Mouse (Mus musculus) 3T3-L1 (cell line): Measurements from ENCODE around the gene Cerk.
"Not testable (repeated sequence)": the region's sequence is repeated elsewhere in the genome, so short reads cannot be mapped to it uniquely, and the experiment has no call there.

Source experiments
- DNase-seq: peaks from one replicate; pipeline ENCODE4 v3.0.0-alpha.2; 2015; ENCODE audit warnings: low read depth, low spot score

Cerk gene

DNA sequence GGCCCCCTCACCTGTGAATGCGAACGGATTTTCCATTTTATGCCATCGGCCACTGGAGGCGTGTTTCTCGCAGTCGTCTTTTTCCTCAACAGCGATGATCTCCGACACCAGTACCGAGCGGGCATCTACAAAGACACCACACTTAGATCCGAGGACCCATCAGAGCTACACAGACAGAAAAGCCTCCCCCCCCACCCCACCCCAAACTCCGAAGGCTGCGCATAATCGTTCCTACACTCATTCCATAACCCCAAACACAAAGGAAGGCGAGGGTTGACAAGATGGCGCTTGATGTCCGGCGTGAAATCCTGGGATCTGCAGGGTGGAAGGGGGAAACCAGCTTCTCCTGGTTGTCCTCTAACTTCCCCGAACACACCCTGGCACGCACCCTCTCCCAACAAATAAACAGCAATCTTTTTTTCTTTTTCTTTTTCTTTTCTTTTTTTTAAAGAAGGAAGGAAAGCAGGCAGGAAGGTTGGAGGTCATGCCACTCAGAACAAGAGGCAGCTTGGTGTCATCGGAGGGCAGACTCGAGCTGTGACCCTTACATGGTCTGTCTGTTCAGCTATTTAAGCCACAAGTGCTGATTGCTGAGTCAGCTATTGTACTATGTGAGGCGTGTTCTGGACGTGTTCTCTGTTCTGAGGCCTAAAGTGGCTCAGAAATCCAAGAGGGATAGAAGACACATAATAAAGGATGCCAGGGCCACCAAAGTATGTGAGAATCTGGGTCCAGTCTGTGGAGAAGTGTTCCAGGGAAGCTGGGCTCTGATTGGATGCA is 19.9 kb downstream of the Cerk start:
- peak; percentile 20 for DNase-seq

DNA sequence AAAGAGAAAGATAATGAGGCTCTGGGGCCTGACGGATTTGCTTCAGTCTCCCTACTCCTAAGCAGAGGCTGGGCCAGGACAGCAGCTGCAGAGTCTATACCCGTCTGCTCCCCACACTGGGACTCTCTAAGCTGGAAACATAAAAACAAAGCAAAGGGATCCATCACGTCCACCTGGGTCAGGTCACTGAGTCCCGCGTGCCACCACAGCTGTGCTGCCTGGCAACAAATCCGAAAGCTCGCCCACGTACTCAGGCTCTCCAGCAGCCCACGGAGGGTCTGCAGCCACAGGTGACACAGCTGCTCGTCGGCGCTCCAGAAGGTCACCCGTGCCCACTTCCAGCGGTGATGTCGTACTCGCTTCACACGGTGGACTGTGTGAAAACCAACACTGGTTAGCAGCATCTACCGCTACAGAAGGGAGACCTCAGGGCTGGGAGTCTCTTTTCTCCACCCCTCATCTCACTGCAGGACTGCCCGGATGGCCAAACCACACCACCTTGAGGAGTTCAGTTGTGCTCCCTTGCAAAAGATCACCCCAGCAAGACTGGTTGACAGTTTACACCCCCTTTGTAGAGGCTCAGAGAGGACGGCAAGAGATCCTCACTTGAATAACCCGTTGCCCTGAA is 21.1 kb downstream of the Cerk start:
- no peak for DNase-seq

DNA sequence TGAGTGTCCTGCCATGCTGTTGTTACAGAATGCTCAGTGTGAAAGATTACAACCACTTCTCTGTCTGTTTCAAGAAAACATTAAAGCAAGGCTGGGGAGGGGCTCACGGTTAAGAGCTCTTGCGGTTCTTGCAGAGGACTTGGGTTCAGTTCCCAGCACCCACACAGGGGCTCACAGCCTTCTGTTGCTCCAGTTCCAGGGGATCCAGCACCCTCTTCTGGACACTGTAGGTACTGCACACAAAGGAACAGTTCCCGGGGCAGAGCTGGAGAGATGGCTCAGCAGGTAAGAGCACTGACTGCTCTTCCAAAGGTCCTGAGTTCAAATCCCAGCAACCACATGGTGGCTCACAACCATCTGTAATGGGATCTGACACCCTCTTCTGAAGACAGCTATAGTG is 24.1 kb downstream of the Cerk start:
- DNase-seq, result not testable (repeated sequence)

DNA sequence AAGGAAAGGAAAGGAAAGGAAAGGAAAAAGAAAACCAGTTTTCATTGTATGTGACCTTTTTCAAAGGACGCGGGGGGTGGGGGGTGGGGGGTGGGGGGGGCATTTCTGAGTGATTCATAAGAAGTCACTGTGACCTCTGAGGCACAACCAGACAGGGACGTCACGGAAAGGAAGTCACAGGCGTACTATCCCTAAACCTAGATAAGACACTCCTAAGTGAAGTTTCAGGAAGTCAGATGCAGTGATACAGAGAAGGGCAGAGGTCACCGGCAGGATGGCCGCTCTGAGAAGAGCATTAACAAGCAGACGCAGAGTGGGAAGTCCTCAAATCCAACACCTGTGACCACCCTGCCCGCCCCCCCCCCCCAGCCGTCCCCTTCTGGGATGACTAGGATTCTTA is 25.0 kb downstream of the Cerk start:
- no peak for DNase-seq

DNA sequence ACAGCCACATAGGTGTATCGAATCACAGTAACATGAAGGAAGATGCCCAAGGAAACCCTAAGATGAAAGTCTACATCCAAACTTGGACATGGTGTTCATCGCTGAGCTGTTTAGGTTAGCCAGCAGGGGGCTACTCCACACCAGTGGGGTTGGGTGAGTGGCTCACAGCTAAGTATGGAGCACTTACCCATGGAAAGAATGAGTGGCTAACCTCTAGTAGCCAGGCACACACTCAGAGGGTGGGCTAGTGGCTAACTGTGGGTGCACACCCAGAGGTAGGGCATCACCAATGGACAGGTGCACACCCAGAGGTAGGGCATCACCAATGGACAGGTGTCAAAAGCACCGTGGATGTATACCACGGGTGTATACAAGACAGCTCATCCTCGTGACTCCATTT is 26.2 kb downstream of the Cerk start:
- no peak for DNase-seq

DNA sequence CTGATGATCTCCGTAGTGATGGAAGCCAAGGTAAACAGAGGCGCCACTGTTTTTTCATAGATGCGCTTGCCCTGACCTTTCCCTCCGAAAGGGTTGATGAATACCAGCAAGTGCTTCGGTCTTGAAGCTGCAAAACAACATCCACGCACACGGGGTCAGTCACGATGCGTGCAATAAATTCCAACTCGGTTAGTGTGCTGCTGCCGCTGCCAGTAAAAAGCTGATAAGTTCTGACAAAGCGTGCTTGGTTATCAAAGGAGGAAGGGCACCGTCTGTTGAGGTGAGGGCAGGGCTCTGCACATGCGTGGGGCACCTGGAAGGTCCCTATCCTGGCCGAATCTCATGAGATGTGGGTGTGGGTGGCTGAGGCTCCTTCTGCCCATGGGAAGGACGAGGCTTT is 26.8 kb downstream of the Cerk start:
- DNase-seq, result no peak

DNA sequence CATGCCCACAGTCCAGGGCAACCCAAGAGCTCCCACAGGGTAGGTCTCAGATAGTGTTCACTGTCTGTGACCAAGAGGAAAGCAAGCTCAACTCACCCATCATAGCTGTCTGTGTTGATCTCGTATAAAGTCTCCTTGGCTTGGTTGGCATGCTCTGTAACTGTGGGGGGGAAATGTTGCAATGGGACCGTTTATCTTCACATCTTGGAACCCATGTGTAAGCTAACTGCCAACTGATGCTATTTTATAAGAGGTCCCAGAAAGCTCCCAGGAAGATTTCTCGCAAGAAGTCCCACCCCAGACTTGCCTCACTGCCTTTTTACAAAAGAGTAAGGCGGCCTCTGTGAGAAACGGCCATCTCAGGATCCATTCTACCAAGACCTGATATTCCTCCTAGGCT is 29.4 kb downstream of the Cerk start:
- DNase-seq, result no peak

DNA sequence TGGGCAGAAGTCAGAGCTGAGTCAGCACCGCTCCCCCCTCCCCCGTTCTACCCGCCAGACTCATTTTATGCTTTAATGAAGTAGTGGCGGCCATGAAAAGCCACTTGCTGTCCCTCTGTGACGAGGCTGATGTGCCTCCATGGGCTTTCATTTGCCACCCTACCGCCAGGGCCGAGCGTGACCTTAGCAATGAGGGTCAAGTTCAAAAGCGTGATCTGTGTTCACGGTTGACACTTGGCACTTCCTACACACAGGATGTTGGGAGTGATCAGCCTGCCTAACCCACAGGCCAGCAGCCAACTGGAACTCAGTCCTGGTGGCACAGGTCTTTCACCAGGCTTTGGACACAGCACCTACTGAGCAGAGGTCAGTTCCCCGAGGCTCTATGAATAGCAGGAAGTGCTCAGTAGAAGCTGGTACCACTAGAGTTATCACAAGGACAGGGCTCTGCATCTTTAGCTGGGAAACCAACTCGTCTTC is 32.4 kb downstream of the Cerk start:
- DNase-seq, result no peak

DNA sequence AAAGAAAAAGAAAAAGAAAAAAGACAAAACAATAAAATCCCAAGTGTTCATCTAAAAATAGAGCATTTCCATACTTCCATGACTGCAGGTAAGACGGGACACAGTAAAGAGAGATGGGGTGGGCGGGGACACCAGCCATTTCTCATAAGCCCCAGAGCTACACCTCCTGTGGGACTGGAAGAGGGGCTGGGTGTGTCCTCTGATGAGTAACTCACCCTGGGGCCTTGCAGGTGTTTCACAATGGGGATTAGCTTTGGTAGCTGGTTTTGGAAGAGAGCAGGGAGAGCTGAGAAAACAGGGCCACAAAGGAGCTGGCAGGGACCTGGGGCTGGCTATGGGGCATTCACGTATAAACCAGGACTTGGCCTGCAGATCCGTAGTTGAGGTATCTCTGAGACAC is 35.3 kb downstream of the Cerk start:
- peak; percentile 40 for DNase-seq

DNA sequence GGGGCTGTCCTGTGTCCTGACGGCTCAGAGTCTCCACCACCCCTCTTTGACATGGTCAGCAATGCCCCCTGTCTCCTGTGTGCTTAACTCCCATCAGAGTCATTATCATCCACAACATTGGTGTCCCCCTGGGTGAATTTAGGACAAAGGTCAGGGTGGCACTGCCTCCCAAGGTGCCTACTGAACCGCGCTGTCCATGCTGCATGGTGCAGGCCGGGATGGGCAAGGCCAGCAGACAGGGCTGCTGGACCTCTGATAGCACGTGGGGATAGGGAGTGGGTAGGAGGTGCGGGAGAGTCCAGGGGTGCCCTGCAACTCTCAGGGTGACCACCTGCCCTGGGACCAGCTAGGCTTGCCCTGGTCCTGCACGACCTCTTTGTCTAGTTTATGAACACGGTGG is 39.0 kb downstream of the Cerk start:
- no peak for DNase-seq

DNA sequence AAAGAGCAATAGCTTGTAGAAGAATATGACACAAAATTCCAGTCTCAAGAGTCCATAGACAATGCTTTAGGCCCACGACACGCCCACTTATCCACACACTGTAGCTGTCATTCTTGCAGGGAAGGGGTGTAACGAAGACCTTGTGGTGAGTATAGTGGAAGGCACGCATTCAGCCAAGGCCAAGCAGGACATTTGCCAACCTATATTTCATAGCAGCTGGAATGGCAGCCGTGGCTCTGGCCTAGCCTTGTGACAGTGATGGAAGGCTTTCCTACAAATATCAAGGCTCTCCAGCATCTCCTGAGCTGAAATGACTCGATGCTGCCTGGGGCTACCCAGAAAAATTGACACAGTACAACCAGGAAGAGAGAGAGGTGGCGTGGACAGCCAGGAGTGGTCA is 40.9 kb downstream of the Cerk start:
- DNase-seq, result peak; percentile 94

DNA sequence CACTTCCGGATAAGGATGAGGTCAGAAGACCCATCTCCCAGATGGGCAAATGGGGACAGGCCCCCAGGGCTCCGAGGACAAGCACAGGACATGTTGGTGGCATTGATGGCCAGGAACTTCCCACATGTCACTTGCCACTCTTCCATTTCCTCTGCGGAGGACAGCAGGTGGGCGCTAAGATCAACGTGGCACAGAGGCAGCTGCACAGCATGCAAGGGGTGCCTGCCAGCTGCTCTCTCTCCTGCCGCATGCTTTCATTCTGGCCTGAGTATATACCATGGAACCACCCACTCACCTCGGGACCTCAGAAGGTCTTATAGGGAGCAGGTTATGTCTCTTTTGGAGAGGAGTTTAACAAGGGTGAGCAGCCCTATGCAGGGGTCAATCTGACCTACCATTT is 41.4 kb downstream of the Cerk start:
- DNase-seq, result no peak

DNA sequence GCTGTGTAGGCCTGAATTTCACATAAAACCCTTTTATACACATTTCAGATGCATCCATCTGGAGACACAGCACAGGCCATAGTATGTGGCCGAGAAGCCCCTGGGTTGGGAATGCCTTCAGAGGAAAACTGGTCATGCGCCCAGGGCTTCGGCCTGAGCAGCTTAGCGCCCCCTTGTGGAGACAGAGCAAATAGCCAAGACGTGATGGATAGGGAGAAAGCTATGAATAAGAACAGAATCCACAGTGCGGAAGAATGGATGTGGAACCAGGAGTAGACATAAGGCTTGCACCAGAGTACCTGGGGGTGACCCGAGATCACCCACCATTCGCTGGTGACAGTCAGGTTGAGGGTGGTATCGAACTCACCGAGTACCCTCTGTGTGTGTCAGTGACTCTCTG is 45.6 kb downstream of the Cerk start:
- peak; percentile 65 for DNase-seq

DNA sequence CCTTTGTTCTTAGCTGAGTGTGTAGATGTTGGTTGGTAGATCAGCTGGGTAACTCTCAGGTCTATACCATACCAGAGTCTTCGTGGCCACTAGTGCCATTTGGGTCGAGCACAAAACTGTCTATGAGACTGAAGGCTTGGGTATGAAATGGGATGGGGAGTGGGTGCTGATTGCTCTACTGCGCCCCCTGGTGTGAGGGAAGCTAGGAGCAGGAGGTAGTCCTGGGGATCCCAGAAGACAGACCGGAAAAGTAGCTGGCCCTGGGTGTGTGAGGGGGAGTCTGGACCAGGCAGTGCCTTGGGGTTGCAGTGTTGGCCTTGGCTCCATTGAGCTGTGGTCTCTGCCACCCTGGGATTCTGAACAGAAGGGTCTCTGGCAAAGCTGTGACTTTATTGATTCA is 48.3 kb downstream of the Cerk start:
- DNase-seq, result peak; percentile 58

DNA sequence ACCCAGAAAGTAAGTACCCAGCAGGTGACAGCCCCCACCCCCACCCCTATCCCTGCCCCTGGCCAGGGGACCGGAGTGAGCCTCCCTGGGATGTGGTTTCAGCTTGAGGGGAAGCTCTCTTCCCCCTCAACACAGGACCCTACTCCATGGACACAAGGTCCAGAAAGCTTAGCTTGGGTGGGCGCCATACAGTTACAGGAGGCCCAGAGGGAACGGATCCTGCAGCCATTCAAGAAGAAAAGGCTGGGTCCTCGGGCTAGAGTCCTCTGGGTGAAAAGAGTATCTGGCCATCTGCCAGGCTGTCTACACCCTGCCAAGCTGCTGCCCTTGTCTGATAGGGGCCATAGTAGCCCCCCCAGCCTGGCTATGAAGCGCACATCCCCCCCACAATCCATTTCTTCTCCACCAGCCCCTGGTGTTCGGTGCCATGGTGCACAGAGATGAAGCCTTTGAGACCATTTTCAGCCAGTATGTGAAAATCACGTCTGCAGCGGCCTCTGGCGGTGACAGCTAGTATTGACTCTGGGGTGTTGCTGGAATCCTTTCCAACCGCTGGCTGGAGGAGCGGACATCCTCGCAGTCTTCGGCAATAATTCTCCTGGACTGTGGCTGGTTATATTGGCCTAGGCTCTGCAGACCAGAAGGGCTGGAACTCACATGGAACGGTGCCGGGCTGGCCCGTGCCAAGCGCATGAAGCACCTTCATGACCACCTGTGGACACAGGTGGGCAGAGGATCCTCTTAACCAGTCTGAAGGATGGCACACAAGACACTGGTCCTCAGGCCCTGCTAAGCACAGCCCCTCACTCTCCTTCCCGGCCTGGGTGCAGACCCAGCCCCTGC is 50.8 kb downstream of the Cerk start:
- DNase-seq, result peak; percentile 91

DNA sequence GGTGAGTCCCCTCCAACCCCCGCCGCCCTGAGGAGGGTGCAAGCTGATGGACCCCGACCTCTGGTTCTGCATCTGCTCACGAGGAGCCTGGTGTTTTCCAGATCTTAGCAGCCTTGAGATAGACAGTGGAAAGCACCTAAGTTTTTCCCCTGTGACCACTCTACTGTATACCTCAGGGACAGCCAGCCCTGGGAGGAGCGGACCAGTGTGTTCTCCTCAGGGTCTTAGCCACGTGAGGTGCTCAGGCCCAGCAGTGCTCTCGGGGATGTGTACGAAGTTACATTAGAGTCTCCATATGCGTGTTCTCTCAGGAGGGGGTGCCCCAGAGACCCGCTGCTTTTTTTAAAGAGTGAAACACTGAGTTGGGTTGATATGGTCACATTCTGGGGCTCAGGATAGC is 55.3 kb downstream of the Cerk start:
- DNase-seq, result no peak

DNA sequence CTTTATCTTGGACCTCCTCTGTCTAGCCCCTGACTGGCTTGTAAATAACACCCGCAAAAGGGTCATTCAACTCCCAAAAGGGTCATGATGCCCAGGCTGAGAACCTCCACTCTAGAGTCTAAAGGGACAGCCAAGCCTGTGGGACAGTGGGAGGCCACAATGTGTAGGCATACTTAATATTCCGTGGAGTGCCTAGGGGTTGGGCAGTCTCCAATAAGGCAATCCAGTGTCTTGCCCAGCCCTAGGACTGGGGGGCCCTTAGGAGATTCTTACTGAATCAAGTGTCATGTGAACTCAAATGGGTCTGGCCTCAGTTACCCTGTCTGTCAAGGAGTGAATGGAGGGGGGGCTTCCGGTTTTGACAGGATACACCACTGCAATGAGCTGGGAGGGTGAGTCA is 56.9 kb downstream of the Cerk start:
- no peak for DNase-seq

DNA sequence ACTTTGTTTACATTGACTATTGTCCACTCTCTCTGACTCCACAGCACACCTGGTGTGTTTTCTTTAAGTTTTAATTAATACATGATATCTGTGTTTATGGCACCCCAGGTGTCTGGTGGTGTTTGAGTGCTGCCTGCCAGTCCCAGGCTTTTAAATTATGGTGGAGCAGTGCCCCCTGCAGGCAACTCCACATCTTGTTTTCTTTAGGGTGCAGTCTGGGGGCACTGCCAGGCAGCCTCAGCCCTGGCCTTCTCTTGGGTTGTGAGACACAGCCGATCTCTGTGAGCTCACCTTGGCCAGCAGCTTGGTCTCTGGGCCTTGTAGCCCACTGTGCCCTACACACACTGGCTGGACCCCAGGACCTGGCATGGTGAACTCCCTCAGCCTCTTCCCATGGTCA is 61.6 kb downstream of the Cerk start:
- peak; percentile 79 for DNase-seq

DNA sequence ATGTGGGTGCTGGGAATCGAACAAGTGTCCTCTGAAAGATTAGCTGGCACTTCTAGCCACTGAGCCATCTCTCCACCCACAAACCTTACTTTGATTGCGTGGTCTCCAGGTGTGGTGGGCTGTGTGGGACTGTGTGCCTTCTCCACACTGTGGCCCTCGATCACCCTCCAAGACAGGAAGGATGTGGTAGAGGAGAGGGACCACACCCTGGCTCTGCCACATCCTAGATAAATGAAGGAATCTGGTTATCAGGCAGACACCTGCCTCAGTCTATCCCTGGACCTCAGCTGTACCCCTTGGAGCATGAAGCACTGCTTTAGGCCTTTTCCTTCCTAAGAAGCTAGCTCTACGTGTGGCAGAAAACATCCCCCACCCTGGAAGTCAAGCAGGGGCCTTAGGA is 62.5 kb downstream of the Cerk start:
- DNase-seq, result no peak

DNA sequence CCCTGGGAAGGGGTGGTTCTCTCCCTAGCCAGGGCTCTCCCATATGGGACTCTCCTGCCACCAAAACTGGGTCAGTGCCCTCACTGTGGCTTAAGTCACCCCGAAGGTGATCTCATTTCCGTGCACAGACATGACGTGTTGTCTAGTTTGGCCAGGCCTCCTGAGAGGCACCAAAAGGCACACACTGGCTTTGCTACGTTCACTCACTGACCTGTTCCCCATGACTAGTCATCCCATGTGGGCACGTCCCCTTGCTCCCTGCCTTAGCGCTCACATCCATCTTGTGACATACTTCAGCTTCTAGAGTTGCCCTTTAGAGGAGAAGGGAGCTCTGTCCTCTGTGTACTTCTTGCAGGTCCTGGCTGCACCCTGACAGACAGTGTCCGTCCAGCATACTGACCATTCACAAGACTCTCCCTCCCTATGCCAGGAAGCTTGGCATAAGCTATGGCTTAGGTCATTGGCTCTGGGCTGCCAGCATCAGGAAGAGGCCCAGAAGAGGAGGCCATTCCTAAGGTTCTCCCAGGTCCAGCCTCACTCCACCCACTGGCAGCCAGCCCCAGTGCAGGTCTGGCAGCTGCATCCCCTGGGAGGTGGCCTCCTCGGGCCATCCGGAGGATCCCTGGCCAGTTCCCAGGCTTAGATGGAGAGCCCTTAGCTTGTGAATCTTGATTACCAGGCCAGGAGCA is 63.5 kb downstream of the Cerk start:
- peak; percentile 72 for DNase-seq

DNA sequence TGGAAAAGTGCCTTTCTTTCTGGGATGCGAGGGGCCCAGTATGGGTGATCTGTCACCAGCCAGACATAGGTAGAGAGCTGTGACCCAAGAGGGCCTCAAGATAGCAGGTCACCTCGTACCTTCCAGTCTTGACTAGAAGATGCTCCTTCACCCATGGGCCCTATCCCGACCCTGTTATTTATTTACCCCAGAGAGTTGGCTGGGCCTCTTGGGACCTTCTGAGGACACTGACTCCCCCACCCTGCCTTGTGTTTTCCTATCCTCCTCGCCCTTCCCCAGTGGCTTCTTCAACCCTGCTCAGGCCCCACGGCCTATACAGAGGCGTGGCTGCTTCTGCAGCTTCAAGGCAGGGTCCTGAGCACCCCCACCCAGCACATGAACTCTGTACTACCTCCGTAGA is 66.8 kb downstream of the Cerk start:
- DNase-seq, result no peak
